Mouse (Mus musculus): ENCODE results near the gene Plekhg4.

GRCm38 (mm10) chr8:105326968-105327367 is 46.1 kb upstream of the Plekhg4 start:
- no peak for TF ChIP-seq CTCF (IDR thresholded peaks at IDR 0.05; ENCODE audit: low read depth)
- TF ChIP-seq EP300 (optimal IDR thresholded peaks at IDR 0.05) = no peak

Data from stomach, postnatal 0 days (tissue).